Mouse (Mus musculus): ENCODE measurements around the gene Chd8.
"Not testable (repeated sequence)": the region's sequence is repeated elsewhere in the genome, so short reads cannot be mapped to it uniquely, and the experiment has no call there.

Chd8 gene

DNA sequence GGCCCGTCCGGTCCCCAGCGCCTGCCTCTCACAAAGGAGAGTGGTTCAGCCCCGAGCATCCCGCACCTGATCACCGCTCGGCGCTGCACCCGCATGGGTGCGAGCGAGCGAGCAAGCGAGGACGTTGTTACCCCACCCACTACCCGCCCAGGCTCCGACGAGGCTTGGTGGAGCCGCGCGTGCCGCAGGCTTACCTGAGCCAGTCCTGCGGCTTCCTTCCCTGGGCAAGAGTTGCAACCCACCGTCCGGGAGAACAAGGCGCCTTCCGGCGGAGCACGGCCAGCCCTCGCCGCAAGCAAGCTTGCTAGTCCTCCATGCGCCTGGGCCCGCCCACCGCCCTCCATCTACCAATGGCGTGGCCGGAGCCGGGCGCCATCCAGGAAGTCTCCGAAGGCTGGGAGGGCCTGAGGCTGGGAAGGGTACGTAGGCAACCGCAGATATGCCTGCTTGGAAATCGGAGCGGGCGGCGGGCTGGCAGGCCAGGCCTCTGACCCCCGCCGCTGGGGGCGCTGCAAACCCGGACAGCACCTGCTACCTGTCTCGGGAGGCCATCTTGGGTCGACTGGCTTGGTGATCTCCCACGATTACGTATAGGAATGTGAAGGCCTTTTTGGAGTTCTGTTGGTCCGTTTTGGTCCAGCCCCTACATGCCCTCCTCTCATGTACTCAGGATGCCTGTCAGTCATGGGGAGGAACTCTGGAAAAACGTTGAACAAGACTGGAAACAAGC, at the start of gene Chd8:
Gene Chd8, minus strand, starts transcription at position 297 of the 730 bp plus-strand sequence.
- DNase-seq (ENCODE audit: low spot score) = peak; percentile 98

DNA sequence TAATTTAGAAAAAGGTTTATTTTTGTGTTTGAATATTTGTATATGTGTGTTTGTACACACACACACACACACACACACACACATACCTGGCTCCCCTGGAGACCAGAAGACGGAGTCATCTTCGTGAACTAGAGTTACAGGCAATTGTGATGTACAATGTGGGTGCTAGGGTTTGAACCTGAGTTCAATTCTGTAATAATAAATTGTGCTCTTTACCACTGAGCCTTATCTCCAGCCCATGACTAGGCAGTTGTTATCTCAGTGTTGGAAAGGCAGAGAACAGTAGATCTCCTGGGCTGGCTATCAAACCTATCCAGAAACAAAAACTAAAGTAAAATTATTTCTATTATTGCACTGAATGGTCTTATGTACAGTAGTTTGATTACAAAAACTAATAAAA, 48.5 kb upstream of the Chd8 start:
- no peak for DNase-seq (ENCODE audit: low spot score)

DNA sequence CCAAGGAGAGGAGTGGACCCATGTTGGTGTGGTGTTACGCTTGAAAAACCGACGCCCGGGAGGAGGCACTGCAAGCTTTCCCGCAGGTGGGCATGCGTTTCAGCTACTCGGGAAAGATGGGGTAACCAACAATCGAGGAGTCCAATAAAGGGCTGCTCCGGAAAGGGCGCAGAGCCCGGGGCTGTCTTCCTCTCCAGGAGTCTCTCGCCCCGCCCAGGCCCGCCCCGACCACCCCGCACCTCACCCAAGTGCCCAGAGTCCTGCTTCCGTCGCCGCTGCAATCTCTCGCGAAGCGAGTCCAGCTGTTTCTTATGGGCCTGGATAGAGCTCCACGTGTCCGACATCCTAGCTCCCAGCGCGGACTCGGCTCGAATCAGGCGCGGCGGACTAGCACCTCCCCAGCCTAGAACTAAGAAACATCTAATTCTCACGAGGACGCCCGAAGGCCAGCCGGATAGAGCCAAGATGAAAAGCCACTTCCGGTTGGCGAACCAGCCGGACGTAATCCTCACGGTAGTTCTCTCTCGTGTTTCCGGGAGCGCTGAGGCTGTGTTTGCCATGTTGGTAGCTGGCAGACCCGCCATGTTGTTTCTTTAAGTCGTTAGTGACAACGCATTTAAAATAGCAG, 47.2 kb upstream of the Chd8 start, which contains the start of gene Mettl3:
Gene Mettl3, minus strand, starts transcription at position 485 of the 628 bp plus-strand sequence.
- DNase-seq (ENCODE audit: low spot score) = peak; percentile 98

DNA sequence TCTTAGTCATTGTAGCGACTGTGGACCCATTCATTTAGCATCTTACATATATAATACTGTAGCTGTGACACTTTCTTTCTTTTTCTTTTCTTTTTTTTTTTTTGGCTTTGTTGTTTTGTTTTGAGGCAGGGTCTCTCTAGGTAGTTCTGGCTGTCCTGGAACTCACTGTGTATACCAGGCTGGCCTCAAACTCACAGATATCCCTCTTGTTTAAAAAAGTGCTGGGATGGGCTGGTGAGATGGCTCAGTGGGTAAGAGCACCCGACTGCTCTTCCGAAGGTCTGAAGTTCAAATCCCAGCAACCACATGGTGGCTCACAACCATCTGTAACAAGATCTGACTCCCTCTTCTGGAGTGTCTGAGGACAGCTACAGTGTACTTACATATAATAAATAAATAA, 45.9 kb upstream of the Chd8 start:
- not testable (repeated sequence) for DNase-seq (ENCODE audit: low spot score)

DNA sequence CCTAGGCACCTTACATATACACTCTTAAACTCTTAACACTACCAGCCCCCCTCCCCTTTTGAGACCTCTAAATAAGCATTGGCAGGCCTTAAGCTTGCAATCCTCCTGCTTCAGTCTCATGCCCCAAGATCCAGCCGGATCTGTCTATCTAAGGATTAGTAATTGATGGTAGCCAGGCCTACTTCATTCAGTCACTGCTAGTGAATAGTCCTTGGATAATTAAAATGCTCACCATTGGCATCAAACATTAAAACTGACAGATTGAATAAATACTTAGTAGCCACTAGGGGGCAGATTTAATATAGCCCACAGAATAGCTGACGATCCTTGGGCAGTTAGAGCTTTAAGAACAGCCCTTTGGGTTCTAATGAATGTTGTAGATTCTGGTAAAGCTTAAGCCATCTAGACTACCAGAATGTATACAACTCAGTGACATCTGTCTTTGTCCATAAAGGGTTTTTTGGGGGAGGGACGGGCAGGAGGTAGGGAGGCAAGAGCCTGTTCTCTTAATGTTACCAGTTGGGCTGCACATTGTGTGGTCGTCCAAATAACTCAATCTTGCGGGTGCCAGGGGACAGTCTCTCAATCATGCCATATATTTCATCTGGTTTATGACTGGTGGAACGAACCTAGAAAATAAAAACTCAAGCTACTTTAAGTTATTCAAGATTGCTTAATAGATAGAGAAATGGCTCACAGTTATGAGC, 38.1 kb upstream of the Chd8 start:
- peak; percentile 56 for DNase-seq (ENCODE audit: low spot score)

DNA sequence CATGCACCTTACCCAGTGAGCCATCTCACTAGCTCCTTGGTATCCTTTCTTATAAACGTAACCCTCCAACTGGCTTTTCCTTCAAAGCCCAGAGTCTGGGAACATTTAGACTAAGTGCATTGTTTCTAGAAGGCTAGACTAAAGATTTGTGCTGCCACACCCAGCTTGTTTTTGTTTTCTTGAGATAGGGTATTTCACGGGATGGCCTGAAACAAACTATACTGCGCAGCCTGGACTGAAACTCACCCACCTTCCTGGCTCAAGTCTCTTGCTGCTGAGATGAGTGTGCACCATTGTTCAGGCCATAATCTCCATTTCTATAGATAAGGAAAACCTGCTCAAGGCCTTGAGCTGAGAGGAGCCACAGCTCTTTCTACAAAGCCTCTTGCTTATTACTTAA, 26.6 kb upstream of the Chd8 start:
- no peak for DNase-seq (ENCODE audit: low spot score)

DNA sequence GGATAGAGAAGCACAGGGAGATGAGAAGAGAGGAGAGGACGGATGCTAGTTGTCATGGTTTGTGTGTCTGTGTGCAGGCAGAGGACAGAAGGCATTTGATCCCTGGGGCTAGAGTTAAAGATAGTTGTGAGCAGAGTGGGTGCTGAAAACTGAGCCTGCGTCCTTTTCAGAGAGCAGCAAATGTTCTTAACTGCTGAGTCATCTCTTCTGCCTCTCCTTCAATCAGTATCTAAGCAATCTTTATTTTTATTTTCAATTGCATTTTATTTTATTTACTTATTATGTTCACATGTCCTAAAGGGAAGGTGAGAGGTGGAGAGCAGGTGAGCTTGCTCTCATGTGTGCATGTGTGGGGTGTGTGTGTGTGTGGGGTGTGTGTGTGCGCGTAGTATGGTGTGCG, 26.0 kb upstream of the Chd8 start:
- DNase-seq (ENCODE audit: low spot score) = no peak

DNA sequence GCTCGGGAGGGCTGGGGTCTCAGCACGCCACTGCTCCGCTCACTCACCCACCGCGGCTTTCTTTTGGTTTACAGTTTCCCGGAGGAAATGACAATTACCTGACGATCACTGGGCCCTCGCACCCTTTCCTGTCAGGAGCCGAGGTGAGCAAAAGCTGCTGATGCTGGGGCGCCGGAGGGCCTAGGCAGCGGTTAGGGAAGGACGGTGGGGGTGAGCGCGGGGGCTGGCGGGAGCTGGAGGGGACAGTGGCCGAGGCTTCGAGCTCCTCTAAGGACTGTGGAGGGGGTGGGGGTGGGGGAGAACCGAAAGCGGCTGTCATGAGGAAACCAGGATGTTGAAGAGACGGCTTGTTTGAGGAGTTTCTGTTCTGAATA, 22.2 kb upstream of the Chd8 start:
- peak; percentile 35 for DNase-seq (ENCODE audit: low spot score)

DNA sequence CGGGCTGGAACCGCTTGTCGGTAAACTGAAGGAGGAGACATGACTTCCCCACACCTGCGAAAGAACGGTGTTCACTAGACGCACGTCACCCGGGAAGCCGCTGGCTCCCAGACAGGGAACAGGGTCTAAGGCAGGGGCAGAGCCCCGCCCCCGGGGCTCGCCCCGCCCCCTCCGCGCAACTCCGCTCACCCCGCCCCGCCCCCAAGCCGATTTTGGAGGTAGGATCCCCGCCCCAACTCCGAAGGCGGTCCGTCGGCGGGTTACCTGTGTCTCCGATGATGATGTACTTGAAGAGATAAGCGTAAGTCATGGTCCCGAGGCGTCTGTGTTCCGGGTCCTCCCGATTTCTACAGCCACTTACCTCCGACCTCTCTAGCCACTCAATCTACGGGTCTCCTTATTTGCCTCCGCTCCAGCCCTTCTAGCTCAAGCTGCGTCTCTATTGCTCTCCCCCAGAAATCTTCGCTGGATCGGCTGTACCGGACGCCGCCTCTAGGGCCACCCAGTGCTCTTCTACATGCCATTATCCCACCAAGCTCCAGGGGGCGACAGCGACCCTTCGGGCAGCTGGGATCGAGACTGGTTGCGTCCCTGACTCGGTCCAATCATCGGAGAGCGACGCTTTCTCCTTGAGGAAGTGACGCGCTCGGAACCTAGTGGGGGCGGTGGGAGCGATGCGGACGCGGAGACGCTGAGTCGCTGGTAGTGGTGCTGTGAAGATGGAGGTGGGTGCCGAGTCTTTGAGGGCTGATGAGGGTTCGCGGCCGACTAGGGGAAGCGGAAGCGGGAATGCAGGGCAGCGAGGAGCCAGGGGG, 21.6 kb upstream of the Chd8 start, which contains the start of the genes Tox4 and Rab2b:
Gene Tox4, plus strand, starts transcription at position 215 of the 815 bp plus-strand sequence.
Gene Rab2b, minus strand, starts transcription at position 614 of the 815 bp plus-strand sequence.
- peak; percentile 99 for DNase-seq (ENCODE audit: low spot score)

DNA sequence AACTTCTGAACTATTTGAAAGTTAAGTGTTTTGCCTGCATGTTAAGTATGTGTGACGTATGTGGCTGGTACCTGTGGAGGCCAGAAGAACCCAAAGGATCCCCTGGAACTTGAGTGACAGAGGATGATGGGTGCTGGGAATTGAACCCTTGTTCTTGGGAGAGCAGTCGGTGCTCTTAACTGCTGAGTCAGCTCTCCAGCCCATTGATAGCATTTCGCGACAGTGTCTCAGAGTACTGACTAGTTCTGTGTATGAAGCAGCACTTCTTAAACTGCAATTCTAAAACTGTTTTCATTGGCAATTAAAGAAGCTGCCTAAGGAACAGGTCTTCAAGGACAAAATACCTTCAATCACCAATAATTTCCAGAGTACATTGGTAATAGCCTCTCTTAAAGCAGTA, 19.6 kb upstream of the Chd8 start:
- DNase-seq (ENCODE audit: low spot score) = no peak

DNA sequence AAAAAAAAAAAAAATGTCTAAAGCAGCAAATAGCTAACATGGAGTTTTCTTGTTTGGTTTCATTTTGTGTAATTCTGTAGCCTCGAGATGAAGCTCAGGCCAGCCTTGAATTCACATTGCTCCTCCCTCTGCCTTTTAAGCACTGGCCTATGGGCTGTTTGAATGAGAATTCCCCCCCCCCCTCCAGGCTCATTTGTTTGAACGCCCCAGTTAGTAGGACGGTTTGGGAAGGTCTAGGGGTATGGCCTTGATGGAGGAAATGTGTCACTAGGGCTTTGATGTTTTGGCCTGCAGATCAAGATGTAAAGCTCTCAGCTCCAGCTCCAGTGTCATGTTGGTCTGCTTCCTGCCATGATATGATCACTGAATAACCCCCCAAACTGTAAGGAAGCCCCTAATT, 15.2 kb upstream of the Chd8 start:
- DNase-seq (ENCODE audit: low spot score) = no peak

DNA sequence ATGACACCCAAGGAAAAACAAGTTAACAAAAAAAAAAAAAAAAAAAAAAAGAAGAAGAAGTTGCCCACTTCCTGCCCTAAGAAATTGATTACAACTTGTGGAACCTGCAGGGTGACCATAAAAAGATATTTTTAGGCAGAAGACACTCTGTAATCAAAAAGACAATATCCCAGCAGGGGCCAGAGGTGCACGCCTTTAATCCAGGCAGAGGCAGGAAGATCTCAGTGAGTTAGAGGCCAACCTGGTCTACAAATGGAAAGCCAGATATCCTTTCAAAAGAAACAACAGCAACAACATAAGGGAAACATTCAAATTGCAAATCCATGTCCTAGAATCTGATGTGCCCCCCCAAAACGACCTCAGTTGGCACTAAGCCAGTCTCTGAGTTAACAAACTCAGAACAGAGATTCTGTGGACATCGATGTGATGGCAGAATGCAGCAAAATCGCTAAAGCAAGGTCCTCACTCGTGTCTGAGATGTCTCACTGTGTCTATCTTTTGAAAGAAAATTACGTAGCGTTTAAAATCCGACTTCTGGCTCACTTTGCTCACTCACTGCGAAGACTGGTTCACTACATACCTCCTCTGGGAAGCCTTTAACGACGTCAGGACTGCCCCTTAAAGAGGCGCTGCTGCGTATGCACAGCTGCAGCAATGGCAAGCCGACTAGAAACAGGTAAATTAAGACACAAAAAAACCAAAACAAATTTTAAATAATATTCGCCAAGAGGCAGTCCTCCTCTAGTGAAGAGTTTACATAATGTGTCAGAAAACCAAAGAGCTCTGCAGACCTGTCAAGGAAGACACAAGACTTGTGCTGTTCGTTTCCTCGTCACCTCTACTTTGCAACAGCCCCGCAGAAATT, 1.0 kb downstream of the Chd8 start:
- peak; percentile 50 for DNase-seq (ENCODE audit: low spot score)

DNA sequence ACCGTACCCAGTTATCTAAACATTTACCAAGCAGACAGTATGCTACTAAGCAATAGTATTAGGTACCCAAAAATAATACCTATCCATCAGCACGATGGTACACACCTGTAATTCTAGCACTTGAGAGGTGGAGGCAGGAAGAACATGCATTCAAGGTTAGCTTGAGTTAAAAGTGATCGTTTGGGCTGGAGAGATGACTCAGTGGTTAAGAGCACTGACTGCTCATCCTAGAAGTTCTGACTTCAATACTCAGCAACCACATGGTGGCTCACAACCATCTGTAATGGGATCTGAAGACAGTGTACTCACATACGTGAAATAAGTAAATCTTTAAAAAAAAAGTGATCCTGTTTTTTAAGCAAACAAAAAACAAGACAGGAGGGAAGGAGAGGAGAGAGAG, 11.5 kb downstream of the Chd8 start:
- DNase-seq (ENCODE audit: low spot score) = no peak

DNA sequence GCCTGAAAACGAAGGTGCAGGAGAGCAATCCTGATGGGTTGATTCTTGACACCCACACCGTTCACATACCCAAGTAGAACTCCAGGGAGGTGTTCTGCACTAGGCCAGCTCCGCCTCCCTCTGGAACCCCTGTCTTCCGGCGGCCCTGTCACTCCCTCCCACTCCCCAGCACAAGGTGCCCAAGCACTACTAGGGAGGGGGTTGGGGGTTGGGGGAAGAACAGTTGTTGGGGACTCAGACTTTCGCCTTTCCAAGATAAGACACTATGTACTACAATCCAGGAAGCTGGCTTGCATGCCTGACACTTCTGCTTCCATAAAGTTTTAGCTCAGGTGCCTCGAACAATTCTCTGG, 12.9 kb downstream of the Chd8 start:
- DNase-seq (ENCODE audit: low spot score) = no peak

DNA sequence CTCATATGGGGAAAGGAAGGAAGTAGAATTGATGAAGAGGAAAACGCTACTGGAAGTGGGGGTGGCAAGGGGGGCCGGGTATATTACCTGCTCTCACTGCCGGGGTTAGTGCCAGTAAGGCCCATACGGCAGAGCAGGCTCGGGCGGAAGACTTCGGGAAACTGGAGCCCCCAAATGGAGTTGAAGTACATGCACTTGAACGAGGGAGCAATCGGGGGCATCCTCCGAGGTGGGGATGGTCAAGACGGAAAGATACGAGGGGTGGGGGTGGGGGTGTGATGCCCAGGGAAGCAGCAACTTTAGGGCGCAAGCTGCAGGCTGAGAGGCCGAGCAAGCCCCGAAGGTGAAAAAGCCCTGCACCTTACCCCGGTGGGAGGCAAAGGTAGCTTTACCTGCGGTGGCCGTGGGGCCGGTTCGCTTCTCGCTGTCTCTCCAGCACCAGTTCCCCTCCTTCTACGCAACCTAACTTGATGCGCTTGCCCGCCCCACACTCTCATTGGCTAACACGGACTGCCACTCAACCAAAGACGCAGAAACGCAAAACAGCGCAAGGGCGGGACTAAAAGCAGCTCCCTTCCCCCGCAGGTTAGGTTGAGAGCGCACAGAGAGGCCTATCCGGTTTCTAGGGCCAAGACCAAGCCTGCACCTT, 13.4 kb downstream of the Chd8 start:
- DNase-seq (ENCODE audit: low spot score) = peak; percentile 100

DNA sequence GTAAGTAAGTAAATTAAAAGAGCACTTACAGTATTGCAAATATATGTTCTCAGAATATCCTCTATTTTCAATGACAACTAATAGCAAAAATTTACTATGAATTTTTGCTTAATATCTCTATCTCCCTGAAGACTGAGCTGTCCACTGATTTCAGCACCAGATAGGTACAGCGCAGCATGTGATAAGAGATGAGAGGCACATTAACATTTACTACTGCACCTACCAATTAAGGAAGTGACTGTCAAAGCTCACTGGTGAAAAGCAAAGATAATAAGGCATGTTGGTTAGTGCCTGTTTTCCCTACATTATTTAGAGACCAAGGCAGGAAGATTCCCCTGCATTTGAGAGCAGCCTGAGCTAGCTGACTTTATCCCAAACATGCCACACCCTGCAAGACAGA, 21.4 kb downstream of the Chd8 start:
- DNase-seq (ENCODE audit: low spot score) = no peak

DNA sequence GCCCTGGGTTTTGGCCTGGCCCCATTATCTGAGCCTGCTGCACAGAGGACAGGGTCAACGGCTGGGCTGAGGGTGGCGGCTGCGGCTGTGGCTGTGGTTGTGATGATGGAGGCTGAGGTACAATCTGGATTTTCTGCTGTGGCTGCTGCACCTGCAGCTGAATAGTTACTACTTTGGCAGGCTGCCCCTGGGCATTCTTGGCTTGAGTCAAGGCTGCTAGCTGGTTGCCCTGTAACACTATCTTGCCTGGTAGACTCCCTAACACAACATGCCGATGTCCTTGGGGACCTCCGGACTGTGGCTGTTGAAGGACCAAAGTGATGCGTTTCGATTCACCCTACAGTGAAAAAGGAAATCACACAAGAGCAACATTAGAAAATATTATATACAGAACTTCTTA, 22.4 kb downstream of the Chd8 start:
- no peak for DNase-seq (ENCODE audit: low spot score)

DNA sequence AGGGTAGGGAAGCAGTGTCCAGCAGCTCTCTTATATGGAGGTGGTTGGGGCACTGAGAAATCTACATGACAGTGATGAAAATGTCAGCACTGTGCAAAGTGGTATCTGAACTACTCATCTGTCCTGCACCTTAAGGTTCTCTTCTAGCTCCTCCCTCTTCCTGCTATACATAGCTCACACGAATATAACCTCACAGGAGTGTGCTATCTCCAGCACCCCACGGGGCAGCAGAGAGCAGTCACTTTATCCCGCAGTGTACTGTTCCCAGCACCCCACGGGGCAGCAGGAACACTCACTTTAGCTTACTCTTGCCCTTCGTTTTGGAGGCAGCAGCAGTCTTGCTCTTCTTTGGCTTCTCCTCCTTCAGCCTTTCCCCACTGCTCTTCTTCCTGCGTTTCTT, 25.3 kb downstream of the Chd8 start:
- no peak for DNase-seq (ENCODE audit: low spot score)

DNA sequence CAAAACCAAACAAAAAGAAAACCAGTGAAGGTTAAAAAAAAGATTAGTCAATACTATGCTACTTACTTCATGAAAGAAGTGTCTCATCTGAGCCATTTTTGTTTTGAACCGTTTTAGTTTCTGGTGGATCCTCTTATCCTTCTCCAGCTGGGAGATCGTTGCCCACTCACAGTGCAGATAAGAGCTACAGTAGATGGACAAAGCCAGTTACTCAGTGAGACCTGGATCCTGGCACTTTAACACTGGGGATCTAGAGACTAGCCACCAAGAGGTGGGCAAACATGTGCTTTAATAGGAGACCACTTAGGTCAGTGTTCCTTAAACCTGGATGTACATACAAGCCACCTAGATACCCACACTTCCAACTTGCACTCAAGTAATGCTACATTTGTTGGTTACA, 31.6 kb downstream of the Chd8 start:
- DNase-seq (ENCODE audit: low spot score) = no peak

DNA sequence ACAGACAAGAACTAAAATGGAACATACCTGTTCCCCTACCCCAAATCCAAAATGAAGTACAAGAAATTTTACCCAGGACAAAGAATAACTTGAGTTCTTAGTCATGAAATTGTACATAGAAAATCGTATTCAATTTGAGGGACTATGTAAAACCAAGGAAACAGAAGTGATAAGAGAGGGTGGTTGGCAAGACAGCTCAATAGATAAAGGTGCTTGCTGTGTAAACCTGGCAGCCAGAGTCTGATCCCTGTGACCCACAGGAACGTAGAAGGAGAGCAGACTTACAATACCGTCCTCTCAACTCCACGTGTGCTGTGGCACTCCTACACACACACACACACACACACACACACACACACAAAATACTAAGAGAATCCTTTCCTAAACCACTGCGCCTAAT, 40.3 kb downstream of the Chd8 start:
- DNase-seq (ENCODE audit: low spot score) = no peak

DNA sequence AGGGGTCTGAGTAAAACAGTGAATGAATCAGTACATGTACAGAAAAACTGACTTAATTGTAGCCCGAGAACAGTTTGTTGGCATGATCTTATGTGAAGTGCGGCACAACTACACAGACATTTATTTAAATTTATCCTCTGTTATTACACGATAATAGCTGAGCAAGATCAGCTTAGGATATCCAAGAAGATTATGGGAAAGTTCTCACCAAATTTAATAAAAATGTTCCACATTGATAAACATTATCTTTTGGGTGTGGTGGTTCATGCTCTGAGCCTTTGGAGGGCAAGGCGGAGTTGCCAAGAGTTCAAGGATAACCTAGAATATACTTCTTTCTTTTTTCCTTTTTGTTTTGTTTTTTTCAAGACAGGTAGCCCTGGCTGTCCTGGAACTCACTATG, 58.2 kb downstream of the Chd8 start:
- DNase-seq (ENCODE audit: low spot score) = no peak
